Mouse (Mus musculus) heart, embryonic 15.5 days (tissue): ENCODE measurements around the gene Plekhh3. TPM values are rescaled to one million over a fixed set of nuclear protein-coding genes. Genes with fewer than 3 reads are reported as not detected.
A peak's percentile ranks its signal among the peaks of the same experiment; 100 is the strongest.

Experiments
- ATAC-seq: fragments of 200-750 bp; cut with Nextera tagmentation; replicated peaks from 2 replicates; pipeline ENCODE4 v1.8.0; 2017; ENCODE audit warnings: low read depth, moderate TSS enrichment; ENCODE audit not compliant: insufficient number of reproducible peaks, insufficient read depth, low FRiP score
- H3K27ac ChIP-seq: fragments of 300-500 bp; sonication (generic); 2 replicates; pipeline ENCODE4 v1.5.1; 2015; ENCODE audit warnings: mild to moderate bottlenecking, inconsistent platforms
- H3K27me3 ChIP-seq: fragments of 300-500 bp; sonication (generic); 2 replicates; pipeline ENCODE4 v1.6.1; 2015; ENCODE audit warnings: inconsistent platforms
- H3K36me3 ChIP-seq: fragments of 300-500 bp; sonication (generic); 2 replicates; pipeline ENCODE4 v1.6.1; 2015; ENCODE audit warnings: mild to moderate bottlenecking, inconsistent platforms
- H3K4me1 ChIP-seq: fragments of 300-500 bp; sonication (generic); replicated peaks from 2 replicates; pipeline ENCODE4 v1.6.1; 2015; ENCODE audit warnings: inconsistent platforms
- H3K4me2 ChIP-seq: fragments of 300-500 bp; sonication (generic); 2 replicates; pipeline ENCODE4 v1.6.1; 2015; ENCODE audit warnings: inconsistent platforms, mild to moderate bottlenecking, moderate library complexity
- H3K4me3 ChIP-seq: fragments of 300-500 bp; sonication (generic); 2 replicates; pipeline ENCODE4 v1.5.1; 2015; ENCODE audit warnings: mild to moderate bottlenecking, inconsistent platforms
- H3K9ac ChIP-seq: fragments of 300-500 bp; sonication (generic); 2 replicates; pipeline ENCODE4 v1.6.1; 2015; ENCODE audit warnings: mild to moderate bottlenecking, inconsistent platforms
- H3K9me3 ChIP-seq: fragments of 300-500 bp; sonication (generic); replicated peaks from 2 replicates; pipeline ENCODE4 v1.6.1; 2016; ENCODE audit warnings: inconsistent platforms
- WGBS: fragments of 180-500 bp; shearing (Covaris S2); methylation state at CpG from one replicate; pipeline ENCODE4 v1.1.7; 2015; ENCODE audit warnings: mixed read lengths; 5-methylcytosine and 5-hydroxymethylcytosine counted together
- polyA plus RNA-seq: library from polyadenylated mRNA; unstranded; fragments of >200 nt; fragmentation: Nextera tagmentation; extraction: Ambion mirVana; gene quantifications from 2 replicates; pipeline ENCODE4 v1.2.1, GENCODE M21; 2015

The Plekhh3 gene
- polyA plus RNA-seq, 1 experiment from 2014 or later: 10.5 TPM

GRCm38 (mm10) chr11:101194137-101194536 is 23.0 kb upstream of the Plekhh3 start:
- Histone ChIP-seq H3K4me2 (no peak overlapping the region), H3K4me1 (peaks cover 48% of the 10 kb centered on the region), H3K27ac (peak overlapping the region; percentile 24; the same call in 1 of the 2 replicates), H3K9me3 (no peaks in the 10 kb centered on the region), H3K36me3 (peaks cover 34% of the 10 kb centered on the region), H3K9ac (no peak overlapping the region), H3K4me3 (no peak overlapping the region), H3K27me3 (no peaks in the 10 kb centered on the region)
- 25% methylated on average over 5 of the region's 5 CpGs for WGBS
- ATAC-seq: no peak

- Histone ChIP-seq H3K9me3 (no peaks in the 10 kb centered on the region), H3K4me3 (no peak overlapping the region), H3K27ac (no peak overlapping the region), H3K9ac (no peak overlapping the region), H3K36me3 (peaks cover 24% of the 10 kb centered on the region), H3K27me3 (no peaks in the 10 kb centered on the region), H3K4me1 (peaks cover 52% of the 10 kb centered on the region), H3K4me2 (no peak overlapping the region)
- 82% methylated on average over 7 of the region's 7 CpGs for WGBS
- no peak for ATAC-seq
These were observed 21.9 kb upstream of the Plekhh3 start for GRCm38 (mm10) chr11:101193076-101193475.

GRCm38 (mm10) chr11:101192646-101193045 is 21.5 kb upstream of the Plekhh3 start:
- H3K27ac ChIP-seq: no peak overlapping the region
- H3K9me3 ChIP-seq: no peaks in the 10 kb centered on the region
- ATAC-seq: no peak
- 89% methylated on average over 6 of the region's 6 CpGs for WGBS
- H3K36me3 ChIP-seq: peaks cover 19% of the 10 kb centered on the region
- no peak overlapping the region for H3K9ac ChIP-seq
- H3K4me1 ChIP-seq: peaks cover 52% of the 10 kb centered on the region
- no peak overlapping the region for H3K4me2 ChIP-seq
- H3K4me3 ChIP-seq: no peak overlapping the region
- no peaks in the 10 kb centered on the region for H3K27me3 ChIP-seq

- Histone ChIP-seq H3K4me1 (peaks cover 52% of the 10 kb centered on the region), H3K9me3 (no peaks in the 10 kb centered on the region), H3K9ac (no peak overlapping the region), H3K4me2 (no peak overlapping the region), H3K27ac (no peak overlapping the region), H3K4me3 (no peak overlapping the region), H3K36me3 (peaks cover 15% of the 10 kb centered on the region), H3K27me3 (no peaks in the 10 kb centered on the region)
- WGBS: 81% methylated on average over 4 of the region's 4 CpGs
- no peak for ATAC-seq
These were observed 20.8 kb upstream of the Plekhh3 start for GRCm38 (mm10) chr11:101191919-101192470.

DNA sequence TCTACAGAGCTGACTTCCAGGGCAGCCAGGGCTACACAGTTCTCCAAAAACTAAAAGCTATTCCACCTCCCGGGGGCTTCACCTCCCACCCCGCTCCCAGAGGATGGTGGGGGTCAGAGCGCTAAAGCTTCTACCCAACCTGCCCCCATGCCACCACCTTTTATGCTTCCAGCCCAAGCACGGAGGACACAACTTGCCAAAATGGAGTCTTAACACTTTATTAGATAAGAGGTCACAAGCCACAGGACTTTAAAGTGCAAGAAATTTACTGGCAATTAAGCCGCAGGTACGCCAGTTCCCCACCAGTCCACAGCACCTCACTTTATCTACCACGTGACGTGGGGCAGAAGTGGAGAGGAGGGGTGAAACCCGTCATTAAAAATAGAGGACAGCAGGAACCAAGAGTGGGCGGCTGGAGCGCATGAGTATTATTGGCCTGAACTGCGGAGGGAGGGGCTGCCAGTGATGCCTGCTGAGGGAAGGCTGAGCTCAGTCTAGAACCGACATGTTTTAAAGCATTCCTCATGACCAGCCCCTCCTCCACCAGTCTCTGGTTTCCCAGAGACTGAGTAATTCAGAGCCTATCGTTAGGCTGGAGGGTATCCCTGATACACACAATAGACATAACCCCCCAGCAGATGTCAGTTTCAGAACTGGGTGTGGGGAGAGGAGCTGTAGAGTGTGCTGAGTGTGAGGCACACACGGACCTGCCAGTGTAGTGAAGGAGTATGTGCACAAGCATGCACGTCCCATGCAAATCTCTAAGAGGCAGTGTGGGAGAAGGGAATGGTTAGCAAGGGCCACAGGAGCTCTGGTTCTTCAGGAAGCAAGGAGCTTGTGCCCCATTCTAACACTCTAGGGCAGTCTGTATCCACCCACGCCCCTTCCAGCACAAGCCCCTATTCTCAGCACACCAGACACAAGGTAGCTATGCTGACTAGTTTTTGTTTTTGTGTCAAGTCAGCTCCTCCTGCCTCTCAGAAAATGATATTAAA is 20.1 kb upstream of the Plekhh3 start:
- Histone ChIP-seq H3K27ac (peak overlapping the region; percentile 80), H3K9ac (no peak overlapping the region), H3K9me3 (no peaks in the 10 kb centered on the region), H3K36me3 (peaks cover 7% of the 10 kb centered on the region), H3K27me3 (no peaks in the 10 kb centered on the region), H3K4me1 (peaks cover 52% of the 10 kb centered on the region), H3K4me3 (no peak overlapping the region), H3K4me2 (no peak overlapping the region)
- 42% methylated on average over 17 of the region's 17 CpGs for WGBS
- no peak for ATAC-seq

DNA sequence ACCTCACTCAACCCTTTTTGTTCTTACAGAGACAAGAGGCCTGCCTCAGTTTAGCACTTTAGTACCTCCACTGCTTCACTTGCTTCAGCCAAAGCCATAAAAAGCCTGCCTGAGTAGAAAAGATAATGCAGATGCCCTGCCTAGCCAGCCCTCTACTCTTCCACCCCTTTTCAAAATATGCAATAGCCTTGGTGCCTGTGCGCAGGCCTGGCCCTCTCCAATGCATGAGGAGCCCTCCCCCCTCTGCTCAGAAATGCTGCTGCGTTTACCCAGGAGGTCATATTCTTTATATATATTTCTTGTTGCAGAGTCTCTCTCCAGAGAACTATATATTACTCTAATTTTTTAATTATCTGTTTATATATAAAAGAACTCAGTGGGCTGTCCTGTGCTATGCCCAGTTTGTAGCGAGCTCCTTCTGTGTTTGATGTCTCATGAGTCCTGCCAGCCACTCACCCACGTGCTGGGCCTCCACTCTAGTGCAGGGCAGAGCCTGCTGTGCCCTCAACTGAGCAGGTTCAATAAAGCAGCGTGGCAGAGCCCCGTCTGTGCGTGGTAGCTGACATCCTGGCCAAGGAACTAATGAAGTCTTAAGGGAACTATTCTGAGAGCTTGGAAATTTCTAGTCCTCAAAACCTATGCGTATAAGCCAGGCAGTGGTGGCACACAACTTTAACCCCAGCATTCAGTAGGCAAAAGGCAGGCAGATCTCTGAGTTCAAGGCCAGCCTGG is 19.2 kb upstream of the Plekhh3 start:
- 47% methylated on average over 8 of the region's 8 CpGs for WGBS
- H3K27ac ChIP-seq: peak overlapping the region; percentile 80
- H3K27me3 ChIP-seq: no peaks in the 10 kb centered on the region
- peak overlapping the region; percentile 33; the same call in 1 of the 2 replicates for H3K9ac ChIP-seq
- ATAC-seq: no peak
- no peak overlapping the region for H3K4me2 ChIP-seq
- H3K4me1 ChIP-seq: peaks cover 52% of the 10 kb centered on the region
- no peaks in the 10 kb centered on the region for H3K9me3 ChIP-seq
- no peak overlapping the region for H3K4me3 ChIP-seq
- 0 out of 2 replicates have a peak, but pooled peaks cover 4% of the 10 kb centered on the region for H3K36me3 ChIP-seq

DNA sequence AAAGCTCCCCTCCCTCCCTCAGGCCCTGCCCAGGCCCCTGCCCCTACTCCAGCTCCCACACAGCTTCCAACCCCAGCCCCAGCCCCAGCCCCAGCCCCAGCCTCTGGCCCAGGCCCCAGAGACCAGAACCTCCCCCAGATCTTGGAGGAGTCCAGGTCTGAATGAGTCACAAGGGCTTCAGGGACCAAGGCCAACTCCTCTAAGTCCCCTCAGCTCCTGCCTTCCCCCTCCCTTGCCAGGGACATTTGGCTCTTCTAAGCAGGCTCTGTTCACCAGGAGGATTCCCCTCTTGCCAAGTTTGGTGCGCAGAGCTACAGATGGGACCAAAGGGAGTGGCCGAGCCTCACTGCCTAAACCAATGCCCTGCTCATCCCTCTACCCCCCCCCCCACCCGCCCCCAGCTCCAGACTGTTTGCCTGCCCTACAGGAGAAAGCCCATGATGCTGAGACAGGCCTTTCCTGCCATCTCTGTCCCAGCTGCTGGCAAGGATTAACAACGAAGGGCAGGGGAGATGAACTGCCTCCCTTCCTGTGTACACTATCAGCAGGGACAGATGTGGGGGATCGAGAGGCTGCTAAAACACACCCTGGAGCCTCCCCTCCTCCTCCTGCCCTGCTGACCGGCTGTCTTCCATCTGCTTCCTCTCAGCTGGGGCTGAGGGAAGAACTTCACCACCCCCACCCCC is 18.5 kb upstream of the Plekhh3 start:
- Histone ChIP-seq H3K4me1 (peaks cover 50% of the 10 kb centered on the region), H3K36me3 (0 out of 2 replicates have a peak, but pooled peaks cover 4% of the 10 kb centered on the region), H3K4me2 (no peak overlapping the region; the same call in 1 of the 2 replicates), H3K9ac (no peak overlapping the region), H3K9me3 (no peaks in the 10 kb centered on the region), H3K27ac (peak overlapping the region; percentile 80), H3K27me3 (no peaks in the 10 kb centered on the region), H3K4me3 (no peak overlapping the region)
- ATAC-seq: peak; percentile 85
- 7% methylated on average over 6 of the region's 6 CpGs for WGBS

DNA sequence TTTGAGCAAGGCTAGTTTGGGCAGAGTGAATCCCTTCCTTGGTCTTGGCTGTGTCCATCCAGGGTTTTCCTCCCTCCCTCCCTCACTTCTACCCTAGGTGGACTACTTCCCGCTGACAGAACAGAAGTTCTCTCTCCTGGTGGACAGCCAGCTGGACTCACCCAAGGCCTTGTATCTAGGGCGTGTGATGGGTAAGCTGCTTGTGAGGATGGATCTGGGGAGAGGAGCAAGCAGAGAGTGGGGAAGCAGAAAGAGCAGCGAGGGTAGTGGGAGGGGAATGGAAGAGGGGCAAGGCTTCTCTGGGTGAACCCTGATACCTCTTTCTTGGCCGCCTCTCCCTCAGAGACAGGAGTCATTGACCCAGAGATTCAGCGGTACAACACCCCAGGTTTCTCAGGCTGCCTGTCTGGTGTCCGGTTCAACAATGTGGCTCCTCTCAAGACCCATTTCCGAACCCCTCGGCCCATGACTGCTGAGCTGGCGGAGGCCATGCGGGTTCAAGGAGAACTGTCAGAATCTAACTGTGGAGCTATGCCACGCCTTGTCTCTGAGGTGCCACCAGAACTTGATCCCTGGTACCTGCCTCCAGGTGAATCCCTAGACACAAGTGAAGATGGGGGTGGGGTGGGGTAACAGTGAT is 17.1 kb upstream of the Plekhh3 start:
- 0 out of 2 replicates have a peak, but pooled peaks cover 3% of the 10 kb centered on the region for H3K27me3 ChIP-seq
- peak overlapping the region; percentile 80; the same call in 1 of the 2 replicates for H3K27ac ChIP-seq
- ATAC-seq: no peak
- peaks cover 37% of the 10 kb centered on the region for H3K4me1 ChIP-seq
- H3K4me2 ChIP-seq: no peak overlapping the region
- H3K9me3 ChIP-seq: no peaks in the 10 kb centered on the region
- H3K4me3 ChIP-seq: no peak overlapping the region
- H3K36me3 ChIP-seq: 0 out of 2 replicates have a peak, but pooled peaks cover 4% of the 10 kb centered on the region
- WGBS: 76% methylated on average over 11 of the region's 11 CpGs
- no peak overlapping the region for H3K9ac ChIP-seq

- Histone ChIP-seq H3K9me3 (no peaks in the 10 kb centered on the region), H3K4me3 (no peak overlapping the region), H3K27ac (no peak overlapping the region), H3K4me2 (no peak overlapping the region), H3K9ac (no peak overlapping the region), H3K4me1 (peaks cover 30% of the 10 kb centered on the region), H3K27me3 (0 out of 2 replicates have a peak, but pooled peaks cover 5% of the 10 kb centered on the region), H3K36me3 (0 out of 2 replicates have a peak, but pooled peaks cover 2% of the 10 kb centered on the region)
- WGBS: 87% methylated on average over 5 of the region's 5 CpGs
- no peak for ATAC-seq
These were observed 16.4 kb upstream of the Plekhh3 start for GRCm38 (mm10) chr11:101187541-101187940.

- Histone ChIP-seq H3K4me3 (no peak overlapping the region), H3K4me2 (no peak overlapping the region), H3K36me3 (no peaks in the 10 kb centered on the region), H3K27ac (no peak overlapping the region), H3K27me3 (0 out of 2 replicates have a peak, but pooled peaks cover 5% of the 10 kb centered on the region), H3K9ac (no peak overlapping the region), H3K4me1 (peaks cover 30% of the 10 kb centered on the region), H3K9me3 (no peaks in the 10 kb centered on the region)
- no peak for ATAC-seq
- WGBS: 79% methylated on average over 27 of the region's 27 CpGs
These were observed 15.5 kb upstream of the Plekhh3 start for GRCm38 (mm10) chr11:101186526-101187247.
